Comparison of ENCODE assay signal across 21 mouse cellular contexts in the genomic region with DNA sequence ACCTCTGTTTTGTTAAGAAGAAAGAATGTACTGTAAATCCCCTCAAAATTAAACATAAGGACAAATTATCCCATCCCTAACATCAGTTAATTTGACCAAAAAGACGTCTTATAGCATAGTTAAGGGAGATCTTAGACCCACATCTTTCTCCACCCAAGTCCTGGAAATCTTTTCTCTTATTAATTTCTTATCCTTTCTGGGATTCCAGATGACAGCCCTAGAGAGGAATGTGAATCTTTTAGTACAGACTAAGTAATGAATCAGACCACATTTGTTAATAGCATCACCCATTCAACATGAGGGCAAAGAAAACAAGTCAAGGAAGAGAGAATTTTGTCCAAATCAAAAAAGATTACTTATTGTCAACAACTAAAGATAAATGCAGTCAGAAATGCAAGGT.
A peak's percentile ranks its signal among the peaks of the same experiment; 100 is the strongest.
DNase-seq lines count a peak whose midpoint lies in the region; ATAC-seq and TF ChIP-seq lines count a peak whose summit lies in the region.
"Had no signal": no experiment of that assay in that cellular context is flagged by ENCODE, and none has a peak within 500 bp of the region (broad histone marks: within the 10 kb centered on the region; RNA-seq: fewer than 3 reads in every experiment).

No protein-coding gene starts in this region.

- POLR2A ChIA-PET in Patski (lab: Charles Lee), result no interaction called here

- TF ChIP-seq CTCF in Patski (IDR thresholded peaks at IDR 0.05), result no peak
- TF ChIP-seq CTCF in embryonic fibroblast, embryonic 13.5 days (IDR thresholded peaks at IDR 0.05; ENCODE audit: borderline replicate concordance, insufficient read depth, low read length), result no peak

- ATAC-seq in Patski, result peak; percentile 83
- no peak for ATAC-seq in activated CD4-positive, CD25-positive, alpha-beta regulatory T cell, adult 4 months
- ATAC-seq: CD4-positive, CD25-positive, alpha-beta regulatory T cell, adult 4 months had no signal

- no peaks in the 10 kb centered on the region for H3K27me3 ChIP-seq in Patski
- H3K27me3 ChIP-seq: CH12.LX had no signal

- TF ChIP-seq POLR2A in embryonic fibroblast, embryonic 13.5 days (IDR thresholded peaks at IDR 0.05; ENCODE audit: low read depth, low read length), result no peak

- H3K4me1 ChIP-seq in embryonic fibroblast, embryonic 13.5 days (ENCODE audit: control insufficient read depth, insufficient read depth, low read length), result peaks cover 2% of the 10 kb centered on the region; the same call in 1 of the 2 replicates

- DNase-seq in Muller cell, postnatal 12 days (ENCODE audit: inconsistent ontology term), result peak; percentile 80
- DNase-seq in Patski (ENCODE audit: low read depth, low spot score), result no peak
- DNase-seq in neural tube, embryonic 10.5 days (ENCODE audit: extremely low spot score, low spot score), result no peak
- DNase-seq in cerebellum, adult 9-11 months, result no peak
- DNase-seq: adrenal gland, adult 2 months; adrenal gland, adult 8-10 months; adrenal gland, postnatal 10 days; adrenal gland, postnatal 14 days; adrenal gland, postnatal 25 days; adrenal gland, postnatal 36 days; B cell, adult 2 months; cerebellum, adult 11 months; cerebellum, adult 11-12 months; cerebellum, adult 18-20 months; cerebellum, adult 2 months; cerebellum, adult 8-10 months; cerebellum, adult 9-10 months had no signal

- peak overlapping the region; percentile 9; the same call in 1 of the 2 replicates for H3K27ac ChIP-seq in embryonic fibroblast, embryonic 13.5 days (ENCODE audit: insufficient read depth, low read length)

- CTCF ChIA-PET in Patski (lab: Charles Lee), result no interaction called here

- no peak overlapping the region for H3K4me3 ChIP-seq in embryonic fibroblast, embryonic 13.5 days (ENCODE audit: insufficient read depth, low read length)

- in situ Hi-C loops in Patski (cut with MboI; ENCODE audit: low pct_unique_long_range_greater_than_20kb), result no loop called here
